Mouse (Mus musculus): ENCODE results near the gene Tm6sf1.

GRCm38 (mm10) chr7:81868158-81868557 is 9.4 kb downstream of the Tm6sf1 start:
- TF ChIP-seq CTCF (IDR thresholded peaks at IDR 0.05; ENCODE audit: borderline replicate concordance, extremely low read depth, insufficient read depth, insufficient read length) (peak; percentile 90), POLR2A (IDR thresholded peaks at IDR 0.05; ENCODE audit: borderline replicate concordance, extremely low read depth, insufficient read depth, insufficient read length, poor library complexity, severe bottlenecking) (no peak)

Measured in brain, embryonic 14.5 days (tissue).